Mouse (Mus musculus) limb, embryonic 12.5 days (tissue): Measurements from ENCODE around the gene Dgki. TPM values are rescaled to one million over a fixed set of nuclear protein-coding genes. Genes with fewer than 3 reads are reported as not detected.

Experiments
- ATAC-seq: fragments of 200-750 bp; cut with Nextera tagmentation; 2 replicates; pipeline ENCODE4 v1.8.0; 2017; ENCODE audit warnings: low read depth, moderate TSS enrichment; ENCODE audit not compliant: insufficient number of reproducible peaks, insufficient read depth, low FRiP score, low TSS enrichment
- H3K27ac ChIP-seq: fragments of 300-500 bp; sonication (generic); 2 replicates; pipeline ENCODE4 v1.5.1; 2016; ENCODE audit warnings: mild to moderate bottlenecking, moderate library complexity
- H3K27me3 ChIP-seq: fragments of 300-500 bp; sonication (generic); 2 replicates; pipeline ENCODE4 v1.6.1; 2016; ENCODE audit warnings: mild to moderate bottlenecking, moderate library complexity
- H3K36me3 ChIP-seq: fragments of 300-500 bp; sonication (generic); 2 replicates; pipeline ENCODE4 v1.6.1; 2016; ENCODE audit warnings: mild to moderate bottlenecking, moderate library complexity
- H3K4me1 ChIP-seq: fragments of 300-500 bp; sonication (generic); replicated peaks from 2 replicates; pipeline ENCODE4 v1.6.1; 2016
- H3K4me2 ChIP-seq: fragments of 300-500 bp; sonication (generic); 2 replicates; pipeline ENCODE4 v1.6.1; 2016; ENCODE audit warnings: mild to moderate bottlenecking, moderate library complexity
- H3K4me3 ChIP-seq: fragments of 300-500 bp; sonication (generic); replicated peaks from 2 replicates; pipeline ENCODE4 v1.5.1; 2016; ENCODE audit warnings: mild to moderate bottlenecking
- H3K9ac ChIP-seq: fragments of 300-500 bp; sonication (generic); replicated peaks from 2 replicates; pipeline ENCODE4 v1.6.1; 2016; ENCODE audit warnings: mild to moderate bottlenecking, moderate library complexity
- H3K9me3 ChIP-seq: fragments of 300-500 bp; sonication (generic); 2 replicates; pipeline ENCODE4 v1.6.1; 2016; ENCODE audit warnings: mild to moderate bottlenecking, moderate library complexity
- WGBS: fragments of 180-500 bp; shearing (Covaris S2); methylation state at CpG from one replicate; pipeline ENCODE4 v1.1.7; 2016; 5-methylcytosine and 5-hydroxymethylcytosine counted together
- polyA plus RNA-seq: library from polyadenylated mRNA; unstranded; fragments of >200 nt; fragmentation: Nextera tagmentation; extraction: Ambion mirVana; gene quantifications from 2 replicates; pipeline ENCODE4 v1.2.1, GENCODE M21; 2016

Dgki gene
- polyA plus RNA-seq, 1 experiment from 2014 or later, result 1.0 TPM

DNA sequence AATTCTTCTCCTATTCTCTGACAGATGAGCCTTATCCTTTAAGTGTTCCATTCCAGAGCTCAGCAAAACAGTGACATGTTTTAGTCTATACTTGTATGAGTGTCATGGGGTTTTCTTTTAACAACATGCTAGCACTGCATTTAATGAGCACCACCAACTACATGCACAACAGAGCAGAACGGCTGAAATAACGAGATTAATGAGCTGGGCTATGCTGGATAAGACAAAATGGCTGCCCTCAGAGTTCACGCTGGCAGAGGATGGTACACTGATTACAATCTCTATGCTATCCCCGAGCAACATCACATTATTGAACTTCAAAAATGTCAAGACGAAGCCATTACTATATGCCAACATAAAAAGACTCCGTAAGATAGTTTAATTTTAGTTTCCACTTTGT, 264.3 kb downstream of the Dgki start:
- Histone ChIP-seq H3K9ac (no peak overlapping the region), H3K27me3 (no peaks in the 10 kb centered on the region), H3K4me1 (no peaks in the 10 kb centered on the region), H3K36me3 (no peaks in the 10 kb centered on the region), H3K4me3 (no peak overlapping the region), H3K4me2 (no peak overlapping the region), H3K27ac (no peak overlapping the region), H3K9me3 (no peaks in the 10 kb centered on the region)
- WGBS, result 73% methylated on average over 6 of the region's 6 CpGs
- no peak for ATAC-seq

DNA sequence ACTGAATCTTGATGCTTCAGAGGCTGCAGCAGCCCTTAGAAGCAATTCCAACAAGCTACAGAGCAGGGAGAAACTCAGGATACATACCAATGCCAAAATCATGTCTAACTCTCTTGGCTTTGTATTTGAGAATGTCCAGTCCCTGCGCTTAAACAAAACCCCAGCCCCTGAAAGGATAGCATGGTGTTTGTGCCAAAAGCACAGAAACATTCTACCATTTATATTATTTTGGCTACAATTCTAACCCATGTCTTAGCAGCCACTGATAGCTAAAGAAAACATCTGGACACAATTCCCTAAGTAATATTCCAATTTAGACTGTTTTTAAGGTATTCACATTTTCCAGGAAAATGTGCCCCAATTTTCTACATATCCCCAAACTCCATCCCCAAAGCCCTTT, 269.0 kb downstream of the Dgki start:
- no peaks in the 10 kb centered on the region for H3K9me3 ChIP-seq
- no peak overlapping the region for H3K4me2 ChIP-seq
- no peak overlapping the region for H3K27ac ChIP-seq
- no peaks in the 10 kb centered on the region for H3K4me1 ChIP-seq
- H3K27me3 ChIP-seq, result no peaks in the 10 kb centered on the region
- WGBS, result 87% methylated on average over 1 of the region's 1 CpGs
- H3K36me3 ChIP-seq, result no peaks in the 10 kb centered on the region
- H3K4me3 ChIP-seq, result no peak overlapping the region
- ATAC-seq, result no peak
- H3K9ac ChIP-seq, result no peak overlapping the region

DNA sequence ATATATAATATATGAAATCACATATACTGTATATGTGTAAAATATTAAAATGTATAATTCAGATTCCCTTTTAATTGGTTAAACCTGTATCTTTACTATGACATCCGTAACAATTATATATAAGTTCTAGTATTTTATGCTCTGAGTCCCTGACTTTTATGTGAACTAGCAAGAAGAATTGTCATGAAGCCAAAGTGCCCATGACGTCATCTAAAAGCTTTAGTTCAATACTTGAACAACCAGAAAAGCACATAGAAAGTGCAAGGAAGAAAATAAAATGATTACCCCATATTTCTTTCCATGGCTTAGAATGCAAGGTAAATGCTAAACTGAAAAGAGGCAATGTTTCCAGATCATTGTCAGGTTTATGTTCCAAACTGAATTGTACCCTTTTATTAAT, 269.6 kb downstream of the Dgki start:
- Histone ChIP-seq H3K4me2 (no peak overlapping the region), H3K27me3 (no peaks in the 10 kb centered on the region), H3K36me3 (no peaks in the 10 kb centered on the region), H3K4me1 (no peaks in the 10 kb centered on the region), H3K9me3 (no peaks in the 10 kb centered on the region), H3K27ac (no peak overlapping the region), H3K9ac (no peak overlapping the region), H3K4me3 (no peak overlapping the region)
- no peak for ATAC-seq
- WGBS, result 92% methylated on average over 2 of the region's 2 CpGs

DNA sequence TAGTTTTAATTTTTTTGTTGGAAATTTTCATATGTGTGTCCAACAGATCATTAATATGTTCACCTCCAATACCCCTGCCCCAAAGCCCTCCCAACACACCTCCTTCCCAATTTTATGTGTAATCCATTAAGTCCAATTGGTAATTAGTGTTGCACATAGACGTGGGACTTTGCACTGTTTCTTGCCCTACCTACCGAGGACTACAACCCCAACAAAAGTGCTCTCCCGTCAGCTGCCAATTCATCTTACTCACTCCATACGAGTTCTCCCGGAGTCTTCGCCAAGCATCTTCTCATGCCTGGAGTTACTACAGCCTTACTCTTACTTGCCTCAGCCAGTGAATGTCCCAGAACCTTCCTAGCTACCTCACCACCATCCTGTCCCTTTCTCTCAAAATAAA, 271.1 kb downstream of the Dgki start:
- Histone ChIP-seq H3K9ac (no peak overlapping the region), H3K4me2 (no peak overlapping the region), H3K4me1 (no peaks in the 10 kb centered on the region), H3K27me3 (no peaks in the 10 kb centered on the region), H3K9me3 (no peaks in the 10 kb centered on the region), H3K4me3 (no peak overlapping the region), H3K36me3 (no peaks in the 10 kb centered on the region), H3K27ac (no peak overlapping the region)
- no peak for ATAC-seq
- WGBS, result 85% methylated on average over 6 of the region's 6 CpGs

DNA sequence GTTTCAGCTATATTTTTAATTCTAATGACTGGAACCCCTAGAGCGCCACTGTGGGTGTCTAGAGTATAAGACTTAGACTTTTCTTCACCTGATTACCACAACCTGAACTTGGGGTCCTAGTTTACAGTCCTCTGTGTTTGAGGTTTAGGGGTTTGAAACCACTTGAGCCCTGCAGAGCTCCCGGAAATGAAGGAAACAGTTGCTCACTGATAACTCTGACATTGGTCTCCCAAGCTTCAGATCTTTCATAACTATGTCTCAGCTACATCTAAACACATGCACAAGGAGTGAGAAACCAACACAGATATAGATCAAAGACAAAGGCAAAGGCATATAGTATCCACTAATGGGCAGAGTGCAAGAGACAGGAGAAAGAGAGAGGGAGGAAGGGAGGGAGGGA, 271.7 kb downstream of the Dgki start:
- 87% methylated on average over 2 of the region's 2 CpGs for WGBS

DNA sequence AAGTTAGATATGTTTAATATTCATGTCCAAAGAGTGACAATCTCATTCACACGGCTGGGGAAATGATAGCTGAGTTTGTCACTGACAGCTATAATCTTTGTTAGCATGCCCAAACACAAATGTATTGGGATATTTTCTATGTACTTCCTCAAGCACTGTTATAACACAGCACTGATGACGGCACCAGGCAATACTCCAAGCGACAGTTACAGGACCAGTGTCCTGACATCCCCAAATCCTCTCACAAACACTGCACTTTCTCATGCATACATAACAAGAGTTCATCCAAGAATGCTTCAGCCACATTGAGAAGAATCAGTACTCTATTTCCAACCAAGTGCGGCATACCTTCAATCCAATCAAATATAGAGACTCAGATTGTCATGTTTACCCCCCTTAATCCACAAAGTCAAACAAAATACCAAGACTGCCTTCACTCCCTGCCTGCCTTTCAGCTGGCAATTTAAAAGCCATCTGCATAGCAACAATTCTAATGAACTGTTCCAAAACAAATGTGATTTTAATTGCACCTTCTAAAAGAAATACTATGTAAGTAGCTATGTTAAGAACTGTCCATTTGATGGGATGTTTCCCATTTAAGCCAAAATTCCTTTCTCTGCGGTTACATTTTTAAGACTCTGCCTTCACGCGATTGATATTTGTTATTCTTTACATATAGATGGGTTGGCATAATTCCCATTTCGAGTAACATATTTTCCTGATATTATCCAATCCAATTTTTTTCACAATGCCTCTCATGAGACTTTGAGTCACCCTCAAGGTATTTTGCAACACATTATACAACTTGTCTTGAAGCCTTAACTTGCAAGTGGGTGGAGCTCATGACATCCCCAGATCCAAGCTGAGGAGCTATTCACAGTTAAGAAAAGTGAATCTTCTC, 273.4 kb downstream of the Dgki start:
- 94% methylated on average over 8 of the region's 8 CpGs for WGBS
- no peak overlapping the region for H3K27ac ChIP-seq
- no peak for ATAC-seq

More for the DNA sequence above, 271.7 kb downstream of the Dgki start:
- Histone ChIP-seq H3K4me3 (no peak overlapping the region), H3K27ac (no peak overlapping the region), H3K4me2 (no peak overlapping the region), H3K9me3 (no peaks in the 10 kb centered on the region), H3K27me3 (no peaks in the 10 kb centered on the region), H3K36me3 (no peaks in the 10 kb centered on the region), H3K4me1 (no peaks in the 10 kb centered on the region), H3K9ac (no peak overlapping the region)
- no peak for ATAC-seq

DNA sequence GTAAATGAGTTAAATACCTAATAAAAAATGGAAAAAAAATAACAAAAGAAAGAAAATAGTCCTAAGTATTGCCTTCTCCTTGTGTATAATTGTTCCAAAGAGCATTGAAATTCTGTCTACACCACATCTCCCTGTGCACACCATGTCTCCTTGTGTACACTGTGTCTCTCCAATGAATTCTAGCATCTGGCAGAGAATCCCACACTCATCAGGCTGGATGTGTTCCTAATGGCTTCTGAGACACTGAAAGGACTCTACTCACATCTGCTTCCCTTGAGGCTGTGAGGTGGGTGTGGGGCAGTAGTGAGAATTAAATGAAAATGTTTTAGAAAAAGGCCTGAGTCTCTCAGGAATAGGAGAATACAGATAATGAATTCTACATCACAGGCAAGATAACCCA, 283.9 kb downstream of the Dgki start:
- no peak overlapping the region for H3K4me2 ChIP-seq
- no peak overlapping the region for H3K9ac ChIP-seq
- no peaks in the 10 kb centered on the region for H3K27me3 ChIP-seq
- no peak overlapping the region for H3K27ac ChIP-seq
- no peaks in the 10 kb centered on the region for H3K9me3 ChIP-seq
- H3K4me3 ChIP-seq, result no peak overlapping the region
- ATAC-seq, result no peak
- H3K4me1 ChIP-seq, result no peaks in the 10 kb centered on the region
- no peaks in the 10 kb centered on the region for H3K36me3 ChIP-seq

More for the DNA sequence above, 273.4 kb downstream of the Dgki start:
- H3K27me3 ChIP-seq, result no peaks in the 10 kb centered on the region
- no peak overlapping the region for H3K4me2 ChIP-seq
- no peaks in the 10 kb centered on the region for H3K4me1 ChIP-seq
- no peaks in the 10 kb centered on the region for H3K9me3 ChIP-seq
- H3K36me3 ChIP-seq, result no peaks in the 10 kb centered on the region
- no peak overlapping the region for H3K4me3 ChIP-seq
- H3K9ac ChIP-seq, result no peak overlapping the region

DNA sequence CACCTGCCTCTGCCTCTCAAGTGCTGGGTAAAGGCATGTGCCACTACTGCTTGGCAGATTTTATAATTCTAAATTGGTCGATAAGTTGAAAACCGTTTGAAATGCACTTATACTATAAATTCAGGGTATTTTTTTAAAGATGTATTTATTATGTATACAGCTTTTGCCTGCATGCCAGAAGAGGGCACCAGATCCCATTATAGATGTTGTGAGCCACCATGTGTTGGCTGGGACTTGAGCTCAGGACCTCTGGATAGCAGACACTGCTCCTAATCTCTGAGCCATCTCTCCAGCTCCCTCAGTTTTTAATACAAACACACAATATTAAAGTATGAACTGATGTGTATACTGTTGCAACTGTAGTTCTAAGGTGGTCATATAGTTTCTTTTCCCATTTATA, 288.4 kb downstream of the Dgki start:
- Histone ChIP-seq H3K9me3 (no peaks in the 10 kb centered on the region), H3K4me1 (no peaks in the 10 kb centered on the region), H3K9ac (no peak overlapping the region), H3K4me2 (no peak overlapping the region), H3K36me3 (no peaks in the 10 kb centered on the region), H3K27me3 (no peaks in the 10 kb centered on the region), H3K4me3 (no peak overlapping the region), H3K27ac (no peak overlapping the region)
- 95% methylated on average over 2 of the region's 2 CpGs for WGBS
- ATAC-seq, result no peak

DNA sequence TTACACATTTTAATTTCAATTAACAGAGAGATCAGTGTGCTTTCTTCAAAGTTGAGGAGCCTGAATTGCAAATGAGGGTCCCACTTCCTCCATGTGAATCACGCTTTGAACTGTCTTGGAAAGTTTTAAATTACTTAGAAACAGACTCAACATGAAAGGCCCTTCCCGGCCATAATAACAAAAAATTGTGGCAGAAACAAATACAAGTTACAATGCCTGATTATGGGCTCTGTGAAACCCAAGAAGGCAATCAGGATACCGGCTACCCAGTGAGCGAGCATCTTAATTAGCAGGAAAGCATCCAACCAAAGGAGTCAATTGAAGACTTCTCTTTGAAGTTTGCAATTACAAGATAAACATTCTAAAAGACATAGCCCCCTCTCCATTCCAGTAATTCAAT, 292.4 kb downstream of the Dgki start:
- no peaks in the 10 kb centered on the region for H3K4me1 ChIP-seq
- no peaks in the 10 kb centered on the region for H3K9me3 ChIP-seq
- no peak overlapping the region for H3K27ac ChIP-seq
- H3K27me3 ChIP-seq, result no peaks in the 10 kb centered on the region
- no peak overlapping the region for H3K9ac ChIP-seq
- no peak for ATAC-seq
- H3K4me3 ChIP-seq, result no peak overlapping the region
- WGBS, result 12% methylated on average over 4 of the region's 4 CpGs
- no peaks in the 10 kb centered on the region for H3K36me3 ChIP-seq
- no peak overlapping the region for H3K4me2 ChIP-seq

DNA sequence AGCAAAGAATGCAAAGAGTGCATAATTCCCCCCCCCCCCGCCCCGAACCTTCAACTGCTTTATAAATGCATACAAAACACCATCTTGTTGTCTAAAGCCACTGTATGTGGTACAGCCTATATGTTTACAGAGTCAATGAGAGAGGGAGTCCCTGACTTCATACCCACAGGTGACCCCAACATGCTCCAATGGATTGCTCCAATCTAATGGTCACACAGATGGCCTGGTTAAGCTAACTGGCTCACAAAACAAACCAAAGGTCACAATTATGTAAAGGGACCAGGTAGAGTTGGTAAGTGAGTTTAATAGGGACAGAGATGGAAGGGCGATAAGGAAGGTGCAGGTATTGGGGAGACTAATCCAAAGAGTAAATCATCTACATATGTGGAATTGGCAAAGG, 295.1 kb downstream of the Dgki start:
- 93% methylated on average over 3 of the region's 3 CpGs for WGBS
- H3K4me2 ChIP-seq, result no peak overlapping the region
- H3K27me3 ChIP-seq, result no peaks in the 10 kb centered on the region
- H3K27ac ChIP-seq, result no peak overlapping the region
- H3K9ac ChIP-seq, result no peak overlapping the region
- no peak for ATAC-seq
- no peaks in the 10 kb centered on the region for H3K36me3 ChIP-seq
- no peak overlapping the region for H3K4me3 ChIP-seq
- no peaks in the 10 kb centered on the region for H3K9me3 ChIP-seq
- no peaks in the 10 kb centered on the region for H3K4me1 ChIP-seq

DNA sequence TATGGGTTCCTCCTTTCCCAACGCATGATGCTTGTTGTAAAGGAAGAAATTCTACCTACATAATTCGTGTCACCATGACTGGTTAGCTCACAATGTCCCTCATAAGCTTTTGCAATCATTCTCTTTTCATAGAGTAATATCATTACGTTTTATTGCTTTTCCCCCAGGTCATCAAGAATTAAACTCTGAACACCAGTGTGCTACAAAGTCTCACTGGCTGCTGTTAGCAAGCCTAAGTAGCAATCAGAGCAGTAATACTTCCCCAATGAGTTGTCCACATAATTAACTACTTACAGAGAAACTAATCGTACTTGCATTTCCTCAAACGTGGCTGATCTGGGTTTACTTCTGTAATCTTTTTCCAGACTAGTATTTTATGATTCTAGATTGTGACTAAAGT, 296.7 kb downstream of the Dgki start:
- H3K27ac ChIP-seq, result no peak overlapping the region
- no peaks in the 10 kb centered on the region for H3K4me1 ChIP-seq
- WGBS, result 55% methylated on average over 5 of the region's 5 CpGs
- no peaks in the 10 kb centered on the region for H3K27me3 ChIP-seq
- H3K36me3 ChIP-seq, result no peaks in the 10 kb centered on the region
- H3K4me3 ChIP-seq, result no peak overlapping the region
- no peak overlapping the region for H3K4me2 ChIP-seq
- H3K9me3 ChIP-seq, result no peaks in the 10 kb centered on the region
- ATAC-seq, result no peak
- no peak overlapping the region for H3K9ac ChIP-seq

DNA sequence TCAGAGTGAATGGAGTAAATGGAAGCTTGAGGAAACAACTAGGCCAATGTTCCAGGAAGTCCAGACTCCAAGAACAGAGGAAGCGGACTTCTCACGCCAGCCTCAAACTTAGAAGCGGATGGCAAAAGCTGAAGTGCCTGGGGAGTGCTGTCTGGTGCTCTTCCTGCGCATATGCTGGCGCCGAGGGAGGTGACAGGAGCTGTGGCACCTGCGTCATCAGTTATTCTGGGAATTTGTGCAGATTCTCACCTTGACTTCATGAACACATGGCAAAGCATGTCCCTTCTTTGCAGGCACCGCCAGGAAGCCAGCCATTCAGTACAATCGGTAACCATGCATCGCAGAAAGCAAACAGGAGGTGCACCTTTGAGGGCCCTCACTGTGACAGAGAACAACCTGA, 301.0 kb downstream of the Dgki start:
- no peaks in the 10 kb centered on the region for H3K9me3 ChIP-seq
- no peak overlapping the region for H3K27ac ChIP-seq
- no peak for ATAC-seq
- no peaks in the 10 kb centered on the region for H3K36me3 ChIP-seq
- H3K9ac ChIP-seq, result no peak overlapping the region
- 94% methylated on average over 10 of the region's 10 CpGs for WGBS
- H3K4me3 ChIP-seq, result no peak overlapping the region
- H3K4me1 ChIP-seq, result no peaks in the 10 kb centered on the region
- H3K4me2 ChIP-seq, result no peak overlapping the region
- no peaks in the 10 kb centered on the region for H3K27me3 ChIP-seq
